Mouse (Mus musculus) MEL (cell line): ENCODE measurements around the gene Taar7a. TPM values are rescaled to one million over a fixed set of nuclear protein-coding genes. Genes with fewer than 3 reads are reported as not detected.

Experiments used
- DNase-seq: peaks from one replicate; pipeline ENCODE4 v3.0.0; 2011; ENCODE audit warnings: low read depth, low spot score
- H3K27ac ChIP-seq: 2 replicates; pipeline ENCODE4 v1.5.1; 2012; ENCODE audit warnings: low read depth, mild to moderate bottlenecking, control low read depth, low read length, moderate library complexity; ENCODE audit not compliant: control insufficient read depth
- H3K27me3 ChIP-seq, 2 experiments: fragments of 150-350 bp in 1 of 2; sonication (generic) in 1 of 2; 2 replicates each; pipeline ENCODE4 v1.6.1; 2012; ENCODE audit warnings: low read length in 2 of 2, mild to moderate bottlenecking in 2 of 2, improper control_type of control experiment in 1 of 2, moderate library complexity in 1 of 2; ENCODE audit not compliant: insufficient read depth in 2 of 2, control insufficient read depth in 1 of 2
- H3K36me3 ChIP-seq, 2 experiments: 2 replicates each; pipeline ENCODE4 v1.6.1; 2012 to 2014; ENCODE audit warnings: low read length in 2 of 2, improper control_type of control experiment in 1 of 2, inconsistent platforms in 1 of 2, mild to moderate bottlenecking in 1 of 2; ENCODE audit not compliant: insufficient read depth in 2 of 2, control insufficient read depth in 1 of 2
- H3K4me1 ChIP-seq, 2 experiments: fragments of 150-350 bp in 1 of 2; sonication (generic) in 1 of 2; 2 replicates each; pipeline ENCODE4 v1.6.1; 2012; ENCODE audit warnings: low read length in 2 of 2, improper control_type of control experiment in 1 of 2, mild to moderate bottlenecking in 1 of 2; ENCODE audit not compliant: insufficient read depth in 2 of 2, control insufficient read depth in 1 of 2
- H3K4me3 ChIP-seq, 2 experiments: fragments of 150-350 bp in 1 of 2; sonication (generic) in 1 of 2; 2 replicates each; pipeline ENCODE4 v1.5.1; 2012; ENCODE audit warnings: low read depth in 2 of 2, low read length in 2 of 2, mild to moderate bottlenecking in 2 of 2, moderate library complexity in 2 of 2, control low read depth in 1 of 2, improper control_type of control experiment in 1 of 2; ENCODE audit not compliant: control insufficient read depth in 1 of 2, insufficient read depth in 1 of 2
- H3K79me2 ChIP-seq: 2 replicates; pipeline ENCODE4 v1.6.1; 2012; ENCODE audit warnings: mild to moderate bottlenecking, low read length, moderate library complexity; ENCODE audit not compliant: control insufficient read depth, poor library complexity, insufficient read depth
- H3K9ac ChIP-seq: 2 replicates; pipeline ENCODE4 v1.6.1; 2012; ENCODE audit warnings: low read depth, mild to moderate bottlenecking, control low read depth, low read length, moderate library complexity; ENCODE audit not compliant: control insufficient read depth, poor library complexity, severe bottlenecking
- H3K9me3 ChIP-seq: fragments of 150-350 bp; sonication (generic); replicated peaks from 2 replicates; pipeline ENCODE4 v1.6.1; 2012; ENCODE audit warnings: mild to moderate bottlenecking, low read length, improper control_type of control experiment, moderate library complexity; ENCODE audit not compliant: insufficient read depth
- BHLHE40 ChIP-seq: IDR thresholded peaks from 2 replicates; pipeline ENCODE4 v1.6.1; 2012; ENCODE audit warnings: low read depth, mild to moderate bottlenecking, inconsistent platforms, low read length, improper control_type of control experiment, borderline replicate concordance
- CHD1 ChIP-seq: IDR thresholded peaks from 2 replicates; pipeline ENCODE4 v1.6.1; 2012; ENCODE audit warnings: low read depth, mild to moderate bottlenecking, inconsistent platforms, low read length, improper control_type of control experiment
- CTCF ChIP-seq, 3 experiments: IDR thresholded peaks in 2 of 3; conservative IDR thresholded peaks in 1 of 3; 2 replicates each; pipeline ENCODE4 v1.5.1; 2011 to 2012; ENCODE audit warnings: low read length in 3 of 3, low read depth in 2 of 3, mild to moderate bottlenecking in 2 of 3, improper control_type of control experiment in 1 of 3, inconsistent platforms in 1 of 3, mixed read lengths in 1 of 3, moderate library complexity in 1 of 3; ENCODE audit not compliant: control insufficient read depth in 1 of 3, insufficient read depth in 1 of 3, poor library complexity in 1 of 3, severe bottlenecking in 1 of 3
- E2F4 ChIP-seq: IDR thresholded peaks from 2 replicates; pipeline ENCODE4 v1.6.1; 2011; ENCODE audit warnings: low read depth, low read length, improper control_type of control experiment, borderline replicate concordance
- ETS1 ChIP-seq: IDR thresholded peaks from 2 replicates; pipeline ENCODE4 v1.6.1; 2012; ENCODE audit warnings: low read depth, mild to moderate bottlenecking, inconsistent platforms, low read length, improper control_type of control experiment, moderate library complexity
- MAZ ChIP-seq: IDR thresholded peaks from 2 replicates; pipeline ENCODE4 v1.6.1; 2012; ENCODE audit warnings: low read depth, mild to moderate bottlenecking, inconsistent platforms, low read length, improper control_type of control experiment
- MEF2A ChIP-seq: IDR thresholded peaks from 2 replicates; pipeline ENCODE4 v1.6.1; 2014; ENCODE audit warnings: low read depth, mild to moderate bottlenecking, inconsistent platforms, low read length, improper control_type of control experiment; ENCODE audit not compliant: poor library complexity, insufficient replicate concordance, severe bottlenecking; ENCODE audit errors: extremely low read depth
- POLR2AphosphoS2 ChIP-seq: IDR thresholded peaks from 2 replicates; pipeline ENCODE4 v1.6.1; 2011; ENCODE audit warnings: low read length, improper control_type of control experiment
- SIN3A ChIP-seq: IDR thresholded peaks from 2 replicates; pipeline ENCODE4 v1.6.1; 2012; ENCODE audit warnings: low read length, improper control_type of control experiment, inconsistent platforms
- SMC3 ChIP-seq: IDR thresholded peaks from 2 replicates; pipeline ENCODE4 v1.6.1; 2011; ENCODE audit warnings: low read depth, low read length, improper control_type of control experiment
- TAL1 ChIP-seq: IDR thresholded peaks from 2 replicates; pipeline ENCODE4 v1.6.1; 2012; ENCODE audit warnings: mild to moderate bottlenecking, inconsistent platforms, low read length, moderate library complexity, mixed read lengths
- UBTF ChIP-seq: IDR thresholded peaks from 2 replicates; pipeline ENCODE4 v1.6.1; 2012; ENCODE audit warnings: low read depth, mild to moderate bottlenecking, inconsistent platforms, low read length, improper control_type of control experiment, moderate library complexity, borderline replicate concordance; ENCODE audit not compliant: insufficient read depth
- USF1 ChIP-seq: IDR thresholded peaks from 2 replicates; pipeline ENCODE4 v1.6.1; 2014; ENCODE audit warnings: low read depth, mild to moderate bottlenecking, inconsistent platforms, low read length, improper control_type of control experiment, moderate library complexity
- USF2 ChIP-seq, 2 experiments: IDR thresholded peaks; 2 replicates each; pipeline ENCODE4 v1.6.1; 2011 to 2012; ENCODE audit warnings: improper control_type of control experiment in 2 of 2, low read length in 2 of 2, borderline replicate concordance in 1 of 2, inconsistent platforms in 1 of 2, low read depth in 1 of 2, mild to moderate bottlenecking in 1 of 2; ENCODE audit not compliant: insufficient read depth in 1 of 2
- polyA plus RNA-seq, 2 experiments: library from polyadenylated mRNA; stranded (reverse) in 1 of 2; unstranded in 1 of 2; fragments of >175 nt in 1 of 2; fragments of >200 nt in 1 of 2; gene quantifications; 2 replicates each; pipeline versions ENCODE4 v1.2.1 to v1.2.4; 2012; ENCODE audit warnings: low replicate concordance in 2 of 2, low read depth in 1 of 2; ENCODE audit not compliant: insufficient read length in 2 of 2, insufficient read depth in 1 of 2, missing spikeins in 1 of 2
- total RNA-seq: library from RNA; depleted of rRNA; stranded (reverse); fragments of 300-350 nt; gene quantifications from 2 replicates; pipeline ENCODE4 v1.2.3, GENCODE M21; 2012

The Taar7a gene
- total and polyA plus RNA-seq, 3 experiments: not detected

DNA sequence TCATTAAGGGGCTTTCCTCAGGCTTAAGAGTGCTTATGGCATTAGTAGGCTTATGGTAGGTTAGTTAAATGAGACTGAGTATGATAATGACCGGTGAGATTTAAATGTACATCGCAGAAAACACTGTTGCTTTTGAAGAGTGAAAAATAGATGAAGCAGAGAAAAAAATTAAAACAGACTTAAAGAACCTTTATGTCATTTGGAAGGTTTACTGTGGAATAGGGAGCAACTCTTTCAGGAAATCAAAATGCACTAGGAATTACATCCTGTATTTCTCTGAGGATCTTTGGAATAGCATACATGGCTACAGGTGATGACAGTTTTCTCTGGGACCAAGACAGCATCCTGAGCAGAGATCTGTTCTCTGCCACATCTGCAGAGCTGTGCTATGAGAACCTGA lies 44.0 kb upstream of the Taar7a start, which contains the start of gene Taar7e:
Gene Taar7e, plus strand, starts transcription at position 301 of the 400 bp plus-strand sequence.
- Histone ChIP-seq H3K9me3 (no peaks in the 10 kb centered on the region), H3K79me2 (no peaks in the 10 kb centered on the region), H3K4me3 (no peak within 1 kb of the TSS), H3K36me3 (no peaks in the 10 kb centered on the region), H3K4me1 (no peaks in the 10 kb centered on the region), H3K9ac (no peak within 1 kb of the TSS), H3K27me3 (no peaks in the 10 kb centered on the region; a peak in 2 of 4 replicates), H3K27ac (no peak within 1 kb of the TSS)
- TF ChIP-seq MEF2A: no peak
- TF ChIP-seq USF1: no peak
- TF ChIP-seq CTCF (IDR thresholded peaks at IDR 0.05 in 2 of 3, conservative IDR thresholded peaks at IDR 0.05 in 1 of 3; ENCODE audit: control insufficient read depth in 1 of 3, insufficient read depth in 1 of 3, low read depth in 2 of 3, low read length in 3 of 3, poor library complexity in 1 of 3, severe bottlenecking in 1 of 3): no peak
- TF ChIP-seq TAL1: no peak
- no peak for TF ChIP-seq SMC3
- TF ChIP-seq BHLHE40: no peak
- TF ChIP-seq SIN3A: no peak
- TF ChIP-seq E2F4: no peak
- TF ChIP-seq POLR2AphosphoS2: no peak
- TF ChIP-seq CHD1: no peak
- DNase-seq: no peak

GRCm38 (mm10) chr10:24031347-24031746 lies 38.1 kb upstream of the Taar7a start:
- no peak overlapping the region for H3K9ac ChIP-seq
- no peak overlapping the region for H3K4me3 ChIP-seq
- H3K79me2 ChIP-seq: no peaks in the 10 kb centered on the region
- DNase-seq: no peak
- no peak overlapping the region for H3K27ac ChIP-seq
- no peaks in the 10 kb centered on the region for H3K9me3 ChIP-seq
- no peak for TF ChIP-seq USF2 (IDR thresholded peaks at IDR 0.05; ENCODE audit: borderline replicate concordance in 1 of 2, insufficient read depth in 1 of 2, low read depth in 1 of 2, low read length in 2 of 2)
- TF ChIP-seq MEF2A: no peak
- TF ChIP-seq, all 39 proteins: peak for 0
- Histone ChIP-seq H3K4me1 (no peaks in the 10 kb centered on the region), H3K27me3 (no peaks in the 10 kb centered on the region), H3K36me3 (no peaks in the 10 kb centered on the region)

DNA sequence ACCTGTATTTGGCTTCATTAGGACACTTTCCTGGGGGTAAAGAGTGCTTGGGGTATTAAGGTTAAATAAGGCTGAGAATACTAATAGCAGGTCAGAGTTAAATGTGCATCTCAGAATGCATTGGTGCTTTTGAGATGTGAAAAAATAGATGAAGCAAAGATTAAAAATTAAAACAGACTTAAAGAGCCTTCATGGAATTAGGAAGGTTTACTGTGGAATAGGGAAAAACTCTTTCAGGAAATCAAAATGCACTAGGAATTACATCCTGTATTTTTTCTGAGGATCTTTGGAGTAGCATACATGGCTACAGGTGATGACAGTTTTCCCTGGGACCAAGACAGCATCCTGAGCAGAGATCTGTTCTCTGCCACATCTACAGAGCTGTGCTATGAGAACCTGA lies 33.6 kb upstream of the Taar7a start, which contains the start of gene Taar7d:
Gene Taar7d, plus strand, starts transcription at position 301 of the 400 bp plus-strand sequence.
- H3K9me3 ChIP-seq: no peaks in the 10 kb centered on the region
- no peak within 1 kb of the TSS for H3K27ac ChIP-seq
- H3K27me3 ChIP-seq: no peaks in the 10 kb centered on the region; a peak in 1 of 4 replicates
- H3K79me2 ChIP-seq: no peaks in the 10 kb centered on the region
- H3K9ac ChIP-seq: no peak within 1 kb of the TSS
- TF ChIP-seq UBTF (no peak), MAZ (no peak), USF2 (IDR thresholded peaks at IDR 0.05; ENCODE audit: borderline replicate concordance in 1 of 2, insufficient read depth in 1 of 2, low read depth in 1 of 2, low read length in 2 of 2) (no peak), ETS1 (no peak)
- no peaks in the 10 kb centered on the region for H3K4me1 ChIP-seq
- no peaks in the 10 kb centered on the region for H3K36me3 ChIP-seq
- no peak within 1 kb of the TSS for H3K4me3 ChIP-seq
- no peak for DNase-seq
